Mouse (Mus musculus) NIH3T3 (cell line): ENCODE measurements around the gene Arhgap15.

Experiments used
- DNase-seq: peaks from one replicate; pipeline ENCODE4 v3.0.0-alpha.2; 2012; ENCODE audit warnings: low read depth

Arhgap15 gene

DNA sequence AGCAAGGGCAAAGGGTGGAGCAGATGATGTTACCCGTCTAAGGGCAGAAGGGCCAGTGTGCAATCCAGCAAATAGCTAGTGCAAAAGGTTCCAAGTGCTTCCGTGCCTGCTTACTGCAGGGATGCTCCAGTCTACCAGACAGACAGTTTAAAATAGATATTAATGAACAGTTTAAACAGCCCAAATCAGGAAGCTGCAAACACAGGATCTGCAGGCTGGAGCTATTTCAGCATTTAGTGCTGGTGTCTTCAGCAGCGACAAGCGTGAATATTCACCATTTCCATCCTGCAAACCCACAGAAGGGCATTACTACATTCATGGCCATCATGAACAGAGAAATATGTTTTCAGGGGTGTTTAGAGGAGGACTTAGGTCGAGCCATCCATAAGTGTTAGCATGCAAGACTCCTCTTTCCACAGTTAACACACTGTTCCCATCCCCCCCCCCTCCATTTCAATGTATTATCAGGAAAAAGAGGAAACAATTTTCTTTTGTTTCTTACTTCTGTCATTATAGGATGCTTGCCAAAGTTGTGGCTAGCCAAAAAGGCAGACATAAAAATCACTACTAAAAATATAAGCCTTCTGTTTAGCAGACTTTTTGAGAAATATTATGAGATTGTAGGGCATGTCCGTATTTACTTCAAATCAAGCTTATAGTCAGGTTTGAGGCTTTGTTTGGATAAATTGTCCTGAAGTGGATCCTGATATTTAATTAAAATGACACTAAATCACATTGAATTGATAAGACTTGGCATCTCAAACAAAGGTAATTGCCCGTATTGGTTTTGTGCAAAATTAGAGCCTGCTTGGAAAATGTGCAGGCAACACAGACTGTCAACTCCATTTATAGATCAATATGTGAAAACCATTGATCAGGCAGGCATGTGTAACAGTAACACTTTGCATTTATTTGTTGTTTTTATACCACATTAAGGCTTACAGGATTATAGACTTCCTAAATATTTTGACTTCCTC is 35.4 kb downstream of the Arhgap15 start:
- no peak for DNase-seq

DNA sequence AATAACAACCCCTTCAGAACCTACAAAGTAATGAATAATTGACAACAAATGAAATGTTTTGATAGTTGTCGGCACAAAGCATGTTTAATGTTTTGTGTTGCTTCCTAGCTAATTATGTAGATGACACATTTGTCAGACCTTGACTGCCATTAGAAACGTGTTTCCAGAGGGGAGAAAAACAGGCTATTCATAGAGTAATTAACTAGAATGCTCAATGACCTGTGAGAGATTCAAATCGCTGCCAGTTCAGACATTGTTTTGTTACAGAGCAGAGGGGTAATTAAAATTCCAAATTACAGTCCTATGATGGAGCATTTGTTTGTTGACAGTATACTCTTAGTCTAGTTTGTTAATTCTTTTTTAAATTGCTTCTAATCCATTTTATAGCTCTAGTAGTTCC is 37.5 kb downstream of the Arhgap15 start:
- DNase-seq: no peak

DNA sequence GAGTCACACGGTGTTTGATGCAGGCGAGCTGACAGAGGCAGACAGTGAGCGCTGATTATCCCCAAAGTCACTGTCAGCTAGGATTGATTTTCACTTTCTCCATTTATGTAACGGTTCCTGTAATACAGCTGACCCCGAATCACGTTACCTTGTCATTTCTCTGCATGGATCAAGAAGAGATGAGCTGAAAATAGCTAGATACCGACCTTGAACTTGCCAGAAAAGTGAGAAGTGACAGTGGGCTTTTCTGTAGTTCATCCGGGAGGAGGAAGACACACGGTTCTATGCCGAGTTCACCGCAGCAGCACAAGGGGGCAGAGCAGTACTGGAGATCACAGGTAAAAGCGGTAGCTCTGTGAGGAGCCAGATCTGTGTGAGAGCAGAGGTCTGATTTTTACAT is 38.5 kb downstream of the Arhgap15 start:
- peak; percentile 30 for DNase-seq

DNA sequence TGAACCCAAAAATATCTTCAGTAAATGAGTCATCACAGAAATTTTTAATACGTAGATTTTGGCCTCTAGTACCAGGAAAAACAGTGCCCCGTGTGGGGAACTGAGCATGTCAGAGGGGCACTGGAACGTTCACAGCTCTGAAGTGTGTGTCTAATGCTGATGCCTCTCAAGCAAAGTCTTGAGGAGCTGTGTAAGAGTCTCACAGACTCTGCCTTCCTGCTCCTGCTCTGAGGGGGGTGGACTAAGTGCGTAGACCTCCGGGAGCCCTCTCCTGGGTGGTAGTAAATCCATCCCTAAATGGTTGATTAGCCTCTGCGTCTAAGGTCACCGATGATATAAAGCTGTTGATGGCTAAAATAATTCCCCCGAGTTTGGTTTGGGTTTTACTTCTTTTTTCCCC is 39.9 kb downstream of the Arhgap15 start:
- DNase-seq: no peak

DNA sequence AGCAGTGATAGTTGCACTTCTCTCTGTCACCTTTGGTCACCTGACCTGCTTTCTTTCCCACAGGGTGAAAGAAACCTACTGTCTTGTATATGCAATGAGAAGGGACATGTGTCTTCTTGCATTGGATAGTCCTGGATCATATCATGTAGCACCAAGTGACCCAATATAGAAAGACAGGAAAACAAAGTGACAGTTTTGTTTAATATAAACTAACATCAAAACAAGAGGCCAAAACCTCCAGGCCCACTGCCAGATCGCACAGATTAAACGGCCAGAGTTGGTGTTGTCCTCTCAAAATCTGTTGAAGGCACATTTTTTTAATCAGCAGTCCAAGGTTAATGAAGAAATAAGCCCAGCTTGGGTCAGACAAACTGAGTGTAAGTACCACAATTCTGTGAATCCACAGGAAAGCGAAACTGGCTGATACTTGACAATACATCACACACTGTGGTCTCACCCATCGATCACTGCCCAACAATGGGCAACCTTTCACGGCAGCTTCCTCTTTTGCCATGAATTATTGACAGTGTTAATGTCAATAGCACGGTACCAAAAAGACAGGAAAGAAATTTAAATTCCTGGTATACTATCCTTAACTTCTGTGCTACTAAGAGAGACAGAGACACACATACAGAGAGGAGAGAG is 41.5 kb downstream of the Arhgap15 start:
- DNase-seq: no peak

DNA sequence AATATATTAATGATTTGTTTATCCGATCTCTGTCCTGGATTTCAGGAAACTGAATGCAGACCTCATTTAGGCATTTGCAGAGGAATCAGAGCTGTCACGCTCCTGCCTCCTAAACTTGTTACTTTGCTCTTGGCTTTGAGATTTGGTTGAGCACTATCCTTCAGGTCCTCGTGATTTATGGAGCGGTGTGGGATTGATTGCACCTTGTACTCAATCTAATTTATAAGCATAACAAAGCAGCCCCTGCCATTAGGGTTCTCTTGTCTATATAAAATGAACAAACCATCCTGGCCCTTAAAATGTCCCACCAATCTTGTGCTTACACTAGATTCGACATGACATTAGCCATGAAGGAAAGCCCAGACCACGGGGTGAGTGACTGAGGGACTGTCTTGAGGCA is 43.0 kb downstream of the Arhgap15 start:
- no peak for DNase-seq

DNA sequence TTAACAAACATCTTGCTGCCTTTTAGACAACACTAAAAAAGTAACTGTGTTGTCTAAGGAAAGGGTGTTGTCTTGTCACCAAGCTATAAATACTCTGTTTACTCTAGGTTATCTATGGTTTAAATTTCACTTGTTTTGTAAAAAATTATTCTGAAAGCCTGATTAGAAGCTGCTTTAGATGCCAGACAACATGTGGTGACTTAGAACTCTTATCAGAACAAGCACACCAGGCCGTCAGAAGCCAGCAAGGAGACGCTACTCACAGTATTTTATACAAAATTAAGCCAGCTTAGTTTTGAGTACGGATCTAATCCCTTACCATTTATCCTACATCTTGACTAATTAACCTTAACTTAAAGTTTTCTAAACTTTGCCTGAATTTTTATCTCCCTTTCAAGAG is 44.5 kb downstream of the Arhgap15 start:
- no peak for DNase-seq

DNA sequence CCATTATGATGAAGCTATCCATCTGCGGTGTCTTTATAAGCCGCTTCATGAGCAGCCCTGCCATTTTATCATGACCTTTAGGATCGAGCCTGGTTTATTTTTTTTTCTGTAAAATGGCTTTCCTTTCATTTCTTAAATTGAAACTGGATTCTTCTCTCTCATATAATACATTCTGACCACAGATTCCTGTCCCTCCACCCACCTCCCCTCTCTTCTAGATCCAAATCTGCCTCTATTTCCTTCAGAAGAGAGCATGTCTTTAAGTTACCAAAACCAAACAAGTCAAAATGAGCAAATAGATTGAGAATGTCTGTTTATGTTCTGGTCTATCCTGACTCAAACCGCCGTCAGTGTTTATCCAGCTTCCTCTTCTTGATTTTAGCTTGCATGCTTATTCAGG is 46.1 kb downstream of the Arhgap15 start:
- no peak for DNase-seq

DNA sequence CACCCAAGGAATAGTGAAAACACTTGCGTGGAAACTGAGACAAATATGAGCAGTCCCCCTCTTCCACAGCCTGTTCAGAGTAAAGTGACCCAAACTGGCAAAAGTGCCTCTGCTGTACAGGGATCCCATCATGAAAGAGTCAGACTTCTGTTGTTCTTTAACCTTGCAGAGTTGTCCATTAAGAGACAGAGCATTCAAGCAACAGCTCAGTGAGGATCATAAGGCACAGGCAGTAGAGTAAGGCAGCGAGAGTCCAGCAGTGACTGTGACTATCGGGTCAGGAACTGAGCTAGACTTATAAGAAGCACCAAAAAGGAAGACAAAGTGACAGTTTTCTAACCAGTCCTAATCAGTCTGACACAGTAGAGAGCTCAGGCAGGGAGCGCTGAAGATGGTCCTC is 47.8 kb downstream of the Arhgap15 start:
- no peak for DNase-seq

DNA sequence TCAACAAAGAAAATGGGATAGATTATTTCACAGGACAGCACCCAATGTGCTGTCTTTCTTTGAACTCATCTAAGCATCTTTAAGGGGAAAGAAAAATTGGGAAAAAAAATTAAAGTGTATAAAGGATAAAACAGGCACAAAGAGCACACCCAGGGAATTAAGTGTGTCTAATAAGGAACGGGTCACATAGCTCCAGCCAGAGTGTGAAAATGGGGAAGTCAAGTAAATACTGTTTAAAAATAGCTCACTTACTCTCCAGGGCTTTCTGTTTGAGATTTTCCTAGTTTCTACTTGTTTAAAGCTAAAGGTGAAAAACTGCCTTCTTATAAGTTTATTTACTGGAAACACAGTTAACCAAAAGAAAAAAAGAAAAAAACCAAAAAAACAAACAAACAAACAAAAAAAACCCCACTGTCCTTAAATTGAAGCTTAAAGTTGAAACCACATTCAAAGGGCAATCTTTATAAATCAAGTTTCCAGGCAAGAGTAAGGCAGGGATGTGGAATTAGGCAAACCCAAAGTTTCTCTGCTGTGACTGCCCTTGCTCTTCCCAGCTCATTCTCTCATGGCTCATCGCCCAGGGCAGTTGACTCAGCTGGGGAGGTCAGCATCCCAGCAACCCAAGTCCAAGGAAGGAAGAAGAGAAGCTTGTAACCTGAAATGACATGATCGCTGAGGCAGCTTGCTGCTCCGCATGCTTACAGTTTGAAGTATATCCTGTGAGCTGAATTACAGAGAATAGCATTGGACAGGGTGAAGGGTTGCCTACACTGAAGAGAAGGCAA is 57.5 kb downstream of the Arhgap15 start:
- peak; percentile 27 for DNase-seq

DNA sequence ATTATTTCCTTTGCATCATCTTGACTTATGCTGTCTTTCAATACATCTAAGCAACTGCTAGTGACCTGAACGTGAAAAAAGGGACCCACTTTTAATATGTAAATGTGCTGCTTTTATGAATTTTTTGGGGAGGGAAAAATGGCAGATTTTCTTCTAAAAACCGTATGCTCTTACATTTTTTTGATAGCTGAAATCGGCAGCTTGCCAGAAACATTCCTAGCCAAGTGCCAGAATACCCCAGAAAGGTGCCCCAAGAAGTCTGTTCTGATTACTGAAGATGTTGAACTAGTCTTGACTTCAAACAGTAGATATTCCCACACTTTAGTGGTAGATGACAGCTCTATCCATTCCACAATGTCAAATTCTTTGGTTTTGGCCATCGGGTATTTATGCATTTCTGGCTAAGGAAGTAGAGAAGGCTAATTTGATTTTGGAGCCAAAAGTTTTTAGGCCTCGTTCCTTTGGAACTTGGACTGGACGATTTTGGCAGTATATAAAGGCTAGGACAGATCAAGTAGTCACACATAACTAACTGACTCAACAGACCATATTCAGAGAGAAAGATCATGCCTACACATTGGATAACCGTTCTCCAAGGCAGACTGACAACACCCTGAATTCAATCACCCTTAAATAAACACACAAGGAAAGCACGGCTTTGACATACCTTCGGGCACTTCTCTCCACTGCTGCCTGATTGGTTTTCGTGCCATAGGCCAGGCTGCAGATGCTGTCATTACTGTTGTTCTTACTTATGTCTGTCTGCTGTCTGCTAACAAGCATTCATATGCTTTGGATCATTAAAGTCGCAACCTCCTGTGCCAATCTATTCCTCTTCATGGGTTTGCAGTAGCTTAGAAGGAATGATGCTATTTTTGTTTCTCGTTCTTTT is 67.5 kb downstream of the Arhgap15 start:
- DNase-seq: no peak

DNA sequence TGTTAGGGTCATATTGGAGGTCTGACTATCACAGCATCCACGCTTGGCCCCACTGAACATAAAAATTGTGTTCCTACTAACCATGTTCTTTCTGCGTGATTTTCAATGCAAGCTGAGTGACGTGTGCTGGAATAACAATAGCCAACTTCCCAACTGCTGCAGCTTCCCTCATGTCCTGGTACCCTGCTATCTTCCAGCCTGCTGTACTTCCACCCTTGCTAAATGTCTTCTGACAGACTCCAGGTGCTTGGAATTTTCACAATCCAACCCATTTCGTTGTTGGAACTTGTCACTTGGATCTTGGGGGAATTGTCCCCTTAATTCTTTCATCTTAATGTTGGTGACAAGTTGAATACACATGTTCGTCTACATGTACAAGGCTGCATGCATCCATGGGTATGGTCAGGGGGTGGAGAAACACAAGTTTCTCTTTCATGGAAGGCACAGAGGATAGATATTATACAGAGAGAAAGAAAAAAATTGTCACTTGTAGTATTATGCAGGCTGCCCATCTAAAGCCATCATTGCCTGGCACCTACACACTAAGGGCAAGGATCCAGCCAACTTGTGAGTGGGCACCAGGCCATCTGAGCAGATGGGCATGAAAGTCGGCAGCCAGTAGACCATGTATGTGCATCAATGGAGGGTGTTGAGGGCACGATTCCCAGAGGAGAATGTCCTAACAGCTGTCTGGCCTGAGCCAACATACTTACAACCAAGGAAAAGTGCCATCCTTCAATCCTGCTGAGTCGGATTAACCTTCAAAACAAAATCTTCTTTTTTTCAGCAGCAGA is 68.4 kb downstream of the Arhgap15 start:
- DNase-seq: no peak

DNA sequence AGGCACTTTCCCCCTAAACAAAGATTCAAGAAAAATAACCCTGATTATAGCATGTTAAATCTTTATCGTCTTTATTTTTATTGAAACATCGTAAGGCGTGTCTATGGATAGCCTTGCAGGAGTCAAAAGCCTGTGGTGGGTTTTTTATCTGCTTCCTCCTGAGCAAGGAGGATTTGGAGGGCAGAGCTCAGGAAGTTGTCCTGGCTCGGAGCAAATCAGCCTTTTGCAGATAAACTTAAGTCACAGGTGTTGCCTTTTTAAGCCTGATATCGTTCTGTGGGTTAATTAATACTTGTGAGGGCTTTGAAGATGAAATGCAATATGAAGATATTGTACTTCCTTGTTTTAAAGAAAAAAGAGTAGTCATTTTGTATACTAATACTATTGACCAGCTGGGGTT is 87.3 kb downstream of the Arhgap15 start:
- no peak for DNase-seq

DNA sequence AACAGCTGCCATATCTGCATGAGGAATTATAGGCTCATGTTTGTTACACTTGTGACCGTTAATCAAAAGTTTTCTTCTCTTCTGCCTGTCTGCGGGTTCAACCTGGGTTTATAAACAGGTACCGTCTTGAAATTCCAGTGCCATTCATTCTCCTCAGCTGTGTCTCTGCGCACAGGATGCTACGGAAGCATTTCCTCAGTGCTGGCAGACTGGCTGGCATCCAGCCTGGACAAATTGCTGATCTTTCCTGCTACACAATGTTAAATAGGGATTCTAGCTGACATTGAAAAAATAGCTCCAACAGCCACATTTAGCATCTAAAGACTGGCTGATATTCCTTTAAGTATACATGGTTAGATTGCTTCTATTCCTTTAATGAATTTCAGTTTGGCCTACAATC is 93.0 kb downstream of the Arhgap15 start:
- no peak for DNase-seq

DNA sequence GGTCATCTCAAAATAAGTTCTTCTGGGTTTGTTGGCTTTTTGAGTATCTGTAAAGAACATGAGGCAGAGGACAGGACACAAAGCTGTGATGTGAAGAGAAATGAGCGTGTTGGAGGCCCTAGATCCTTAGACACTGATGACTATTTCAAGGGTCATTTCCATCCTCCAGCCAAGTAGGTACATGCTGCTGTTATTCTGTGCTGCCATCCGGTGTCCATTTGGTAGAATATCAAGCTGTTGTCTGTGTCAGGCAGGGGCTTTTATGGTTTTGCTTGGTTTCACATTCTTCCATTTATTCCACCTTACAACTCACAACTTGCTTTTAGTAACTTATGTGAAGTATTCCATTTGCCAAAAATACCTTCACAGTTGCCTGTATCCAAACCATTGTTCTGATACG is 102.6 kb downstream of the Arhgap15 start:
- peak; percentile 3 for DNase-seq

DNA sequence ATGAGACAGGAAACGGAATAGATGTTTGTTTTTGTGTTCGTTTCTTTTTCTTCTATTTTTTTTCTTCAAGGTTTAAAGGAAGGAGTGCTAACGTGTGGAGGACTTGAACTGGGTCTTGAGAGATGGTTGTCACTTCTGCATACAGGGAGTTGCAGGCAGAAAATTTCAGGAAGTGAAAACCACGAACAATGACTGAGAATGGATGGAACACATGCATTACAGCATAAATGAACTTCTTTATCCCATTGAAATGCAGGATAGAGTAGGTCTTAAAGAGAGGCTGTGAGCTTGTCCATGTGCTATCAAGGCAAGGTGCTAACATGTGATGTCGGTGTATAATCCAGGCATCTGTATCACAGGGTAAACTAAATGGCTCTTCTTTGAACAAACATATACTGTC is 114.1 kb downstream of the Arhgap15 start:
- no peak for DNase-seq

DNA sequence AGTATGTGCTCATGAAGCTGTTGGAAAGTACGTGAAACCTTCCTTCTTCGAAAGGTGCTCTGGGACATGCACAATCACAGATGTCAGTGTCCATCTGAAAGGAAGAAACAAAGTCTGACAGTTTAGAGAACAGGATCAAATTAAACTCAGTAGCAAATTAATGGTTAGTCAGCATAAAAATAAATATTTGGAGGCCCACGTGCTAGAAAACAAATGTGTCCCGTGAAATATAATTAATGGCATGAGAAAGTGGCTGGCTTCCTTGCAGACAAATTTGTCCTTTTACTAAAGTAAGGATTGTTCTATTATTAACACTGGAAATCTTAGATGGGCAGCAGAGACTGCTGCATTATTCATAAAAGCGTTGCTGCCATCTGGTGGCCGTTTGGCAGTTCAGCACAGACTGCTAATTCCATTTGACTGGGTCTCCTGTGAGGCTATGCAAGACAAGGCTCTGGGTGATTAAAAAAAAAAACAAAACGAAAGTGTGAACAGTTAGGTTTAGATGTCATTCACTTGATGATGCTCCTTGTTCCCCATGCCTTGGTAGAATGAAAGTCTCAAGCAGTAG is 153.9 kb downstream of the Arhgap15 start:
- peak; percentile 87 for DNase-seq

DNA sequence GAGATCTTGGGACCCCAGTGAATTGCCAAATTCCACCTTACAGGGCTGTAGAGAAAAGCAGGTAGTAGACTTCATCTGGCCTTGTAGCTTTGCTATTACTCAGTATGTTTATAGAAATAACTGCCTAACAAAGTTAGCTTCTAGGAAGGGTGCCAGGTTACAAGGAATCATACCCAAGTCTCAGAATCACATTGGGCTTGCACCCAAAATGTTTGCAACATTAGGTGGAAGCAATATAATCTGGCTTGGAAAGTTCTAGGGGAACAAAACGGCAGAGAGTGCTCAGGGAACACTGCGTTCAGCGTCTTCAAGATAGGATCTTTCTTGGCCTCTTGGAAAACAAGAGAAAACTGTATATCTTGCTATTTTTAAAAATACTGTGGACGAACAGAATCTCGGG is 158.9 kb downstream of the Arhgap15 start:
- DNase-seq: peak; percentile 60

DNA sequence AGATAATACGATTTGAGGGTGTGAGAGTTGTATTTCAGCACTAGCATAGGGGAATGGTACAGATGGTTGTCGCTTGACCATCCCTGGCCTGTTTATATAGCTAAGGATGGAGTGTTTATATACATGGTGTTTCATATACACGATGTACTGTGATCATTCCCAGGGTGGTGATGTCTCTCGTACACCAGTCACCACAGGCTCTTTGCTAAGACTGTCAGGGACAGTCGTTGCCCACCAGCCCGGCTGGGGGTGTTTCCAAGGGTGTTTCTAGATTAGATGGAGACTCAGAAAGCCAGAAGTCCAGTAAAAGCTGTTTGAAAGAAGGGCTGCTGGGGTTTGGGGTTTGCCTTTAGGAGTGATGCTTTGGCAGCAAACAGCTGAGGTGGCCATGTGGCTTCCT is 165.5 kb downstream of the Arhgap15 start:
- DNase-seq: no peak

DNA sequence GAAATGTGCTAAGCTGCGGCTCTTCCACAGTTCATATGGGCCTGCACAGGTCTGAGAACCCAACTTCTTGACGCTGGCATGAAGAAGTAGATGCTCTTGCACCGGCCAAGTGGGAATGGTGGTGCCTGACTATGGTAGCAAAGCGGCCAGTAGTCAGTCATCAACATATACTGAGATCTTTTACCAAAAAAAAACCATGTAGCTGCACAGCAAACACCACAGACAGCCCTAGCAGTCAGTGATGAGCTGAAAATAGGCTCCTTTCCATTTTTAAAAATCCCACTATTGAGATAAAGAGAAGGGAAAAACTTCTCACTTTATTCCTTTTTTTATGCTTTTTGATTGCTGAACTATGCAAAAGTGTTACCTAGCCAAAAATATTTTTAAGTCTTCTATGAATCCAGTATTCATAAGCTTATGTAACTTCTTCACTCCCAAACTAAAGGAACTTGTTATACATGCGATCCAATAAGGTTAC is 175.3 kb downstream of the Arhgap15 start:
- no peak for DNase-seq
